Mouse (Mus musculus): Measurements from ENCODE around the gene Arhgap20. TPM values are rescaled to one million over a fixed set of nuclear protein-coding genes. Genes with fewer than 3 reads are reported as not detected.

Gene Arhgap20
- total and polyA plus RNA-seq, 3 experiments = 0.54 to 0.93 (median 0.60) TPM

- TF ChIP-seq KAT2A (IDR thresholded peaks at IDR 0.05; ENCODE audit: insufficient replicate concordance, low read length) = no peak
- TF ChIP-seq SIN3A (IDR thresholded peaks at IDR 0.05; ENCODE audit: low read length) = no peak
- TF ChIP-seq TBP (conservative IDR thresholded peaks at IDR 0.05; ENCODE audit: low read depth, low read length) = no peak
- TF ChIP-seq CTCF (conservative IDR thresholded peaks at IDR 0.05 in 1 of 2, IDR thresholded peaks at IDR 0.05 in 1 of 2; ENCODE audit: low read depth in 2 of 2, low read length in 2 of 2) = peak; percentile 19 to 72; a peak in 3 of 4 replicates
- TF ChIP-seq ZMIZ1 (IDR thresholded peaks at IDR 0.05; ENCODE audit: low read depth, low read length) = no peak
- TF ChIP-seq GABPA (IDR thresholded peaks at IDR 0.05; ENCODE audit: insufficient replicate concordance, low read depth, low read length) = no peak
- TF ChIP-seq NELFE (IDR thresholded peaks at IDR 0.05; ENCODE audit: low read depth, low read length) = no peak
- TF ChIP-seq ZC3H11A (IDR thresholded peaks at IDR 0.05; ENCODE audit: low read depth, low read length) = peak; percentile 17; the same call in 1 of the 2 replicates
- TF ChIP-seq EP300 (IDR thresholded peaks at IDR 0.05; ENCODE audit: low read length) = no peak
- TF ChIP-seq NRF1 (IDR thresholded peaks at IDR 0.05; ENCODE audit: low read depth, low read length) = no peak
- TF ChIP-seq TCF12 (IDR thresholded peaks at IDR 0.05; ENCODE audit: low read depth, low read length) = no peak
- no peak for TF ChIP-seq HCFC1 (IDR thresholded peaks at IDR 0.05; ENCODE audit: low read depth, low read length)
- TF ChIP-seq CHD2 (IDR thresholded peaks at IDR 0.05; ENCODE audit: low read length) = no peak
- TF ChIP-seq ZKSCAN1 (IDR thresholded peaks at IDR 0.05; ENCODE audit: borderline replicate concordance, low read depth, low read length) = no peak
- TF ChIP-seq ELF1 (IDR thresholded peaks at IDR 0.05; ENCODE audit: low read depth, low read length) = no peak
- no peak for TF ChIP-seq MAZ (IDR thresholded peaks at IDR 0.05; ENCODE audit: low read depth, low read length)
- no peak for TF ChIP-seq MXI1 (IDR thresholded peaks at IDR 0.05; ENCODE audit: low read depth, low read length)
- TF ChIP-seq RAD21 (IDR thresholded peaks at IDR 0.05; ENCODE audit: low read depth, low read length) = peak; percentile 68
- TF ChIP-seq MYC (IDR thresholded peaks at IDR 0.05; ENCODE audit: low read depth, low read length) = no peak
- no peak for TF ChIP-seq ZNF384 (IDR thresholded peaks at IDR 0.05; ENCODE audit: low read depth, low read length)
- no peak for TF ChIP-seq CHD1 (IDR thresholded peaks at IDR 0.05; ENCODE audit: low read depth, low read length)
These were observed 12.0 kb downstream of the Arhgap20 start (continued) for GRCm38 (mm10) chr9:51777180-51777579.

DNA sequence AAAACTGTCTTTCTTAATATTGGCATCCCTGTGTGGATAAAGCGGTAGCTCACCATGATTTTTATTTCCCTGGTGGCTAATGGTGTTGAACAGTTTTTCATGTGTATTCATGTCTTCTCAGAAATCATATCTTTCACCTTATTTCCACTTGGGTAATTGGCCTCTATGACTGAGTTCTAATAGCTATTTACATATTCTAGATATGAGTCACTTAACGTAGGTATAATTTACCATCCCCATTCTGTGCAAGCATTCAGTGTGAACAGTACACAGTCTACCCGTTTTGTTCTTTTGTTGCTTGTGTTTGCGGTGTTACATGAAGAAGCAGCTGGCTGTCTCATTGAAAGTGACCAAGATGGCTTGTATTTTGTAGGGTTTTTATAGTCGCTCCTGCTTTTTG, 14.1 kb downstream of the Arhgap20 start:
- peaks cover 0 to 13% of the 10 kb centered on the region in 2 experiments; a peak in 2 of 4 replicates for H3K4me1 ChIP-seq (ENCODE audit: control insufficient read depth in 1 of 2, insufficient read depth in 2 of 2)
- no peak overlapping the region for H3K9ac ChIP-seq (ENCODE audit: insufficient read depth, low read depth)
- H3K27ac ChIP-seq (ENCODE audit: insufficient read depth, low read depth) = no peak overlapping the region
- no peak overlapping the region for H3K4me2 ChIP-seq (ENCODE audit: insufficient read depth, low read depth, poor library complexity, severe bottlenecking)
- TF ChIP-seq BHLHE40 (IDR thresholded peaks at IDR 0.05; ENCODE audit: low read depth, low read length) = no peak
- no peak for TF ChIP-seq UBTF (IDR thresholded peaks at IDR 0.05; ENCODE audit: low read depth, low read length)
- TF ChIP-seq NRF1 (IDR thresholded peaks at IDR 0.05; ENCODE audit: low read depth, low read length) = no peak
- no peak for TF ChIP-seq EP300 (IDR thresholded peaks at IDR 0.05; ENCODE audit: low read length)
- TF ChIP-seq ZKSCAN1 (IDR thresholded peaks at IDR 0.05; ENCODE audit: borderline replicate concordance, low read depth, low read length) = no peak
- peak; percentile 66 for TF ChIP-seq IRF4 (IDR thresholded peaks at IDR 0.05; ENCODE audit: low read depth, low read length)
- TF ChIP-seq USF1 (IDR thresholded peaks at IDR 0.05; ENCODE audit: low read depth, low read length) = no peak
- TF ChIP-seq CHD2 (IDR thresholded peaks at IDR 0.05; ENCODE audit: low read length) = no peak
- no peak for TF ChIP-seq ZC3H11A (IDR thresholded peaks at IDR 0.05; ENCODE audit: low read depth, low read length)
- no peak for TF ChIP-seq POLR2AphosphoS2 (IDR thresholded peaks at IDR 0.05; ENCODE audit: low read depth, low read length)
- no peak for TF ChIP-seq CTCF (conservative IDR thresholded peaks at IDR 0.05 in 1 of 2, IDR thresholded peaks at IDR 0.05 in 1 of 2; ENCODE audit: low read depth in 2 of 2, low read length in 2 of 2)
- no peak for TF ChIP-seq MXI1 (IDR thresholded peaks at IDR 0.05; ENCODE audit: low read depth, low read length)
- peak; percentile 81 for TF ChIP-seq JUND (conservative IDR thresholded peaks at IDR 0.05; ENCODE audit: low read depth, low read length)
- TF ChIP-seq RCOR1 (conservative IDR thresholded peaks at IDR 0.05; ENCODE audit: low read depth, low read length) = no peak
- no peak for TF ChIP-seq MAFK (IDR thresholded peaks at IDR 0.05; ENCODE audit: insufficient replicate concordance, low read length)
- TF ChIP-seq JUN (IDR thresholded peaks at IDR 0.05; ENCODE audit: insufficient read depth, low read depth, low read length) = peak; percentile 44
- TF ChIP-seq USF2 (conservative IDR thresholded peaks at IDR 0.05; ENCODE audit: low read depth, low read length) = no peak
- TF ChIP-seq ZMIZ1 (IDR thresholded peaks at IDR 0.05; ENCODE audit: low read depth, low read length) = no peak
- no peak for TF ChIP-seq MAX (IDR thresholded peaks at IDR 0.05; ENCODE audit: low read length)
- TF ChIP-seq NELFE (IDR thresholded peaks at IDR 0.05; ENCODE audit: low read depth, low read length) = no peak
- H3K27me3 ChIP-seq (replicated peaks) = no peaks in the 10 kb centered on the region
- no peaks in the 10 kb centered on the region for H3K79me2 ChIP-seq (replicated peaks; ENCODE audit: control insufficient read depth, extremely low read depth, insufficient read depth, poor library complexity, severe bottlenecking)
- no peak for DNase-seq (ENCODE audit: extremely low read depth)
- H3K9me3 ChIP-seq (replicated peaks; ENCODE audit: low read length) = no peaks in the 10 kb centered on the region
- in situ Hi-C loops (cut with MboI; ENCODE audit: low pct_ligation_motif_present, low pct_unique_long_range_greater_than_20kb, low sequenced_read_pairs) = loop anchor here (25.0 kb wide), 1 partner anchor 133 kb away; no protein-coding TSS in a partner anchor
- no peak overlapping the region for H3K4me3 ChIP-seq (replicated peaks in 1 of 3; ENCODE audit: low read depth in 2 of 3, low read length in 2 of 3, poor library complexity in 1 of 3)
- no peaks in the 10 kb centered on the region for H3K36me3 ChIP-seq (replicated peaks in 1 of 2; ENCODE audit: control insufficient read depth in 1 of 2, insufficient read depth in 1 of 2, low read length in 1 of 2)
- dilution Hi-C loops (cut with MboI; ENCODE audit: extremely low pct_ligation_motif_present, extremely low pct_unique_long_range_greater_than_20kb, low sequenced_read_pairs) = no loop called here

Measured in CH12.LX (cell line).